Mouse (Mus musculus) spleen, adult 2 months (tissue): Measurements from ENCODE around the gene Slc9a2. TPM values are rescaled to one million over a fixed set of nuclear protein-coding genes. Genes with fewer than 3 reads are reported as not detected.

Experiments used
- DNase-seq, 2 experiments: peaks; one replicate each; pipeline versions ENCODE4 v3.0.0 to v3.0.0-alpha.2; 2012 to 2021; ENCODE audit warnings: low spot score in 2 of 2, low read depth in 1 of 2
- H3K27ac ChIP-seq: fragments of 200-500 bp; 2 replicates; pipeline ENCODE4 v1.5.1; 2012; ENCODE audit warnings: low read length, inconsistent platforms; ENCODE audit not compliant: insufficient read depth
- H3K27me3 ChIP-seq: fragments of 200-500 bp; 2 replicates; pipeline ENCODE4 v1.6.1; 2012; ENCODE audit warnings: mild to moderate bottlenecking, moderate library complexity, low read length, inconsistent platforms; ENCODE audit not compliant: control insufficient read depth, insufficient read depth
- H3K36me3 ChIP-seq: fragments of 200-500 bp; 2 replicates; pipeline ENCODE4 v1.6.1; 2012; ENCODE audit warnings: mild to moderate bottlenecking, low read length, inconsistent platforms; ENCODE audit not compliant: control insufficient read depth, insufficient read depth
- H3K4me1 ChIP-seq: fragments of 200-500 bp; 2 replicates; pipeline ENCODE4 v1.6.1; 2011; ENCODE audit warnings: inconsistent platforms; ENCODE audit not compliant: control insufficient read depth, insufficient read depth, insufficient read length
- H3K4me3 ChIP-seq: fragments of 200-500 bp; 2 replicates; pipeline ENCODE4 v1.5.1; 2011; ENCODE audit warnings: mild to moderate bottlenecking, inconsistent platforms; ENCODE audit not compliant: insufficient read depth, insufficient read length; ENCODE audit errors: extremely low read depth
- CTCF ChIP-seq: fragments of 200-500 bp; IDR thresholded peaks from 2 replicates; pipeline ENCODE4 v1.5.1; 2011; ENCODE audit warnings: mild to moderate bottlenecking, inconsistent platforms; ENCODE audit not compliant: insufficient read depth, insufficient read length, insufficient replicate concordance; ENCODE audit errors: extremely low read depth
- POLR2A ChIP-seq: fragments of 200-500 bp; IDR thresholded peaks from 2 replicates; pipeline ENCODE4 v1.6.1; 2011; ENCODE audit warnings: low read depth, low read length, inconsistent platforms
- WGBS: fragments of 180-500 bp; shearing (Covaris S2); methylation state at CpG from one replicate; pipeline ENCODE4 v1.1.7; 2018; 5-methylcytosine and 5-hydroxymethylcytosine counted together
- polyA plus RNA-seq: library from polyadenylated mRNA; depleted of rRNA; stranded (reverse); fragments of >200 nt; gene quantifications from 2 replicates; pipeline ENCODE4 v1.2.3, GENCODE M21; 2012

The Slc9a2 gene
- polyA plus RNA-seq, 1 experiment: 0.09 TPM

GRCm38 (mm10) chr1:40671490-40671889, 8.9 kb upstream of the Slc9a2 start:
- DNase-seq: no peak
- Histone ChIP-seq H3K27me3 (no peaks in the 10 kb centered on the region), H3K36me3 (no peaks in the 10 kb centered on the region), H3K4me3 (no peak overlapping the region), H3K27ac (no peak overlapping the region), H3K4me1 (no peaks in the 10 kb centered on the region)
- no peak for TF ChIP-seq CTCF
- no peak for TF ChIP-seq POLR2A
- 94% methylated on average over 4 of the region's 4 CpGs for WGBS

GRCm38 (mm10) chr1:40677306-40677705, 3.1 kb upstream of the Slc9a2 start:
- peaks cover 11% of the 10 kb centered on the region for H3K4me1 ChIP-seq
- H3K27ac ChIP-seq: no peak overlapping the region
- no peaks in the 10 kb centered on the region for H3K36me3 ChIP-seq
- TF ChIP-seq CTCF (no peak), POLR2A (no peak)
- peaks cover 15% of the 10 kb centered on the region for H3K27me3 ChIP-seq
- H3K4me3 ChIP-seq: no peak overlapping the region
- WGBS: 54% methylated on average over 5 of the region's 5 CpGs
- DNase-seq: no peak

- Histone ChIP-seq H3K36me3 (no peaks in the 10 kb centered on the region), H3K4me3 (peak overlapping the region; percentile 55), H3K27me3 (peaks cover 16% of the 10 kb centered on the region), H3K4me1 (peaks cover 11% of the 10 kb centered on the region), H3K27ac (no peak overlapping the region)
- TF ChIP-seq POLR2A (no peak), CTCF (no peak)
- under 1% methylated on average over 64 of the region's 90 CpGs for WGBS
- no peak for DNase-seq
Observed at GRCm38 (mm10) chr1:40680868-40681698, 709 bp downstream of the Slc9a2 start.

GRCm38 (mm10) chr1:40681699-40682510, 1.5 kb downstream of the Slc9a2 start:
- TF ChIP-seq POLR2A (no peak), CTCF (no peak)
- Histone ChIP-seq H3K36me3 (no peaks in the 10 kb centered on the region), H3K27ac (no peak overlapping the region), H3K4me1 (peaks cover 11% of the 10 kb centered on the region), H3K4me3 (peak overlapping the region; percentile 55; the same call in 1 of the 2 replicates), H3K27me3 (peaks cover 16% of the 10 kb centered on the region)
- no peak for DNase-seq
- 3% methylated on average over 44 of the region's 44 CpGs for WGBS

- TF ChIP-seq CTCF (no peak), POLR2A (no peak)
- Histone ChIP-seq H3K4me3 (no peak overlapping the region), H3K36me3 (no peaks in the 10 kb centered on the region), H3K27ac (no peak overlapping the region), H3K4me1 (no peaks in the 10 kb centered on the region), H3K27me3 (no peaks in the 10 kb centered on the region)
- 90% methylated on average over 13 of the region's 13 CpGs for WGBS
- no peak for DNase-seq
Observed at GRCm38 (mm10) chr1:40694296-40694695, 13.9 kb downstream of the Slc9a2 start.

GRCm38 (mm10) chr1:40696436-40696835, 16.1 kb downstream of the Slc9a2 start:
- Histone ChIP-seq H3K4me1 (no peaks in the 10 kb centered on the region), H3K27me3 (no peaks in the 10 kb centered on the region), H3K4me3 (no peak overlapping the region), H3K27ac (no peak overlapping the region), H3K36me3 (no peaks in the 10 kb centered on the region)
- DNase-seq: no peak
- no peak for TF ChIP-seq CTCF
- TF ChIP-seq POLR2A: no peak
- WGBS: 95% methylated on average over 3 of the region's 3 CpGs

GRCm38 (mm10) chr1:40705099-40705498, 24.7 kb downstream of the Slc9a2 start:
- no peak for TF ChIP-seq CTCF
- 35% methylated on average over 4 of the region's 4 CpGs for WGBS
- DNase-seq: no peak
- Histone ChIP-seq H3K36me3 (no peaks in the 10 kb centered on the region), H3K27me3 (no peaks in the 10 kb centered on the region), H3K4me3 (no peak overlapping the region), H3K27ac (no peak overlapping the region), H3K4me1 (no peaks in the 10 kb centered on the region)
